Mouse (Mus musculus) hindbrain, embryonic 12.5 days (tissue): ENCODE results near the gene Ccl2. TPM values are rescaled to one million over a fixed set of nuclear protein-coding genes. Genes with fewer than 3 reads are reported as not detected.

Source experiments
- ATAC-seq: fragments of 200-750 bp; cut with Nextera tagmentation; 2 replicates; pipeline ENCODE4 v1.8.0; 2017; ENCODE audit warnings: moderate TSS enrichment; ENCODE audit not compliant: low FRiP score
- H3K27ac ChIP-seq: fragments of 300-500 bp; sonication (generic); 2 replicates; pipeline ENCODE4 v1.5.1; 2016; ENCODE audit warnings: mild to moderate bottlenecking
- H3K27me3 ChIP-seq: fragments of 300-500 bp; sonication (generic); 2 replicates; pipeline ENCODE4 v1.6.1; 2016; ENCODE audit warnings: mild to moderate bottlenecking
- H3K36me3 ChIP-seq: fragments of 300-500 bp; sonication (generic); 2 replicates; pipeline ENCODE4 v1.6.1; 2016; ENCODE audit warnings: mild to moderate bottlenecking
- H3K4me1 ChIP-seq: fragments of 300-500 bp; sonication (generic); 2 replicates; pipeline ENCODE4 v1.6.1; 2016
- H3K4me2 ChIP-seq: fragments of 300-500 bp; sonication (generic); replicated peaks from 2 replicates; pipeline ENCODE4 v1.6.1; 2016; ENCODE audit warnings: mild to moderate bottlenecking
- H3K4me3 ChIP-seq: fragments of 300-500 bp; sonication (generic); 2 replicates; pipeline ENCODE4 v1.5.1; 2016; ENCODE audit warnings: mild to moderate bottlenecking
- H3K9ac ChIP-seq: fragments of 300-500 bp; sonication (generic); 2 replicates; pipeline ENCODE4 v1.6.1; 2016; ENCODE audit warnings: mild to moderate bottlenecking, moderate library complexity
- H3K9me3 ChIP-seq: fragments of 300-500 bp; sonication (generic); replicated peaks from 2 replicates; pipeline ENCODE4 v1.6.1; 2016; ENCODE audit warnings: mild to moderate bottlenecking
- WGBS: fragments of 180-500 bp; shearing (Covaris S2); methylation state at CpG from one replicate; pipeline ENCODE4 v1.1.7; 2016; 5-methylcytosine and 5-hydroxymethylcytosine counted together
- polyA plus RNA-seq: library from polyadenylated mRNA; unstranded; fragments of >200 nt; fragmentation: Nextera tagmentation; extraction: Ambion mirVana; gene quantifications from 2 replicates; pipeline ENCODE4 v1.2.1, GENCODE M21; 2016

Gene Ccl2
- polyA plus RNA-seq, 1 experiment from 2014 or later = 2.0 TPM

GRCm38 (mm10) chr11:82016181-82016780 is 19.1 kb upstream of the Ccl2 start:
- no peak overlapping the region for H3K9ac ChIP-seq
- H3K36me3 ChIP-seq = no peaks in the 10 kb centered on the region

GRCm38 (mm10) chr11:82019389-82019788 is 16.0 kb upstream of the Ccl2 start:
- H3K27ac ChIP-seq = no peak overlapping the region
- no peaks in the 10 kb centered on the region for H3K36me3 ChIP-seq
- H3K4me3 ChIP-seq = no peak overlapping the region
- no peaks in the 10 kb centered on the region for H3K9me3 ChIP-seq
- no peak overlapping the region for H3K4me2 ChIP-seq
- H3K27me3 ChIP-seq = no peaks in the 10 kb centered on the region
- WGBS = 25% methylated on average over 2 of the region's 2 CpGs
- ATAC-seq = no peak
- H3K9ac ChIP-seq = no peak overlapping the region
- H3K4me1 ChIP-seq = no peaks in the 10 kb centered on the region

More at GRCm38 (mm10) chr11:82016181-82016780, 19.1 kb upstream of the Ccl2 start:
- 82% methylated on average over 3 of the region's 3 CpGs for WGBS
- H3K4me2 ChIP-seq = no peak overlapping the region
- H3K9me3 ChIP-seq = no peaks in the 10 kb centered on the region
- no peaks in the 10 kb centered on the region for H3K27me3 ChIP-seq
- no peak overlapping the region for H3K27ac ChIP-seq
- no peak overlapping the region for H3K4me3 ChIP-seq
- H3K4me1 ChIP-seq = no peaks in the 10 kb centered on the region
- no peak for ATAC-seq

DNA sequence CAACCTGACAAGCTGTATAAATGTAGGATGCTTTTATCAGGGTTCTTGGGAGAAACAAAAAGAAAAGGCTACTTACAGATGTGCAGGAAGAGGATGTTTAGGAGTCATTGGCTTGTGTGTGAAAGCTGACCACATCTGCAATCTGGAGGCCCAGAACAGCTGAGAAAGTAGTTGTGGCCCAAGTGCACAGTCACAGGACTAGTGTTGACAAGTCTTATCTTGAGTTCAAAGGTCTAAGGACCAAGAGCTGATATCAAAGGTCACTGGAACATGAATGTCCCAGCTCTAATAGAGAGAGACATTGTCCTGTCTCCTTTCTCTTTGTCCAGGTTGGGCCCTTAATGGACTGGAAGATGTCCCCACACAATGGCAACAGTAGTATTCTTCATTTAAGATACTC is 15.6 kb upstream of the Ccl2 start:
- Histone ChIP-seq H3K4me1 (no peaks in the 10 kb centered on the region), H3K27me3 (no peaks in the 10 kb centered on the region), H3K9ac (no peak overlapping the region), H3K36me3 (no peaks in the 10 kb centered on the region), H3K4me3 (no peak overlapping the region), H3K27ac (no peak overlapping the region), H3K9me3 (no peaks in the 10 kb centered on the region), H3K4me2 (no peak overlapping the region)
- no peak for ATAC-seq

- no peaks in the 10 kb centered on the region for H3K36me3 ChIP-seq
- no peak overlapping the region for H3K4me3 ChIP-seq
- H3K9ac ChIP-seq = no peak overlapping the region
- no peak overlapping the region for H3K27ac ChIP-seq
- no peak overlapping the region for H3K4me2 ChIP-seq
- WGBS = 69% methylated on average over 3 of the region's 3 CpGs
- no peaks in the 10 kb centered on the region for H3K4me1 ChIP-seq
- no peak for ATAC-seq
- no peaks in the 10 kb centered on the region for H3K9me3 ChIP-seq
- H3K27me3 ChIP-seq = no peaks in the 10 kb centered on the region
These were observed 14.0 kb upstream of the Ccl2 start for GRCm38 (mm10) chr11:82021406-82021805.

- H3K4me2 ChIP-seq = no peak overlapping the region
- no peaks in the 10 kb centered on the region for H3K9me3 ChIP-seq
- H3K4me1 ChIP-seq = no peaks in the 10 kb centered on the region
- H3K36me3 ChIP-seq = no peaks in the 10 kb centered on the region
- WGBS = 89% methylated on average over 6 of the region's 6 CpGs
- no peak for ATAC-seq
- H3K9ac ChIP-seq = no peak overlapping the region
- H3K27me3 ChIP-seq = no peaks in the 10 kb centered on the region
- no peak overlapping the region for H3K4me3 ChIP-seq
- no peak overlapping the region for H3K27ac ChIP-seq
These were observed 12.8 kb upstream of the Ccl2 start for GRCm38 (mm10) chr11:82022504-82023056.

- no peaks in the 10 kb centered on the region for H3K36me3 ChIP-seq
- no peak overlapping the region for H3K4me2 ChIP-seq
- H3K4me3 ChIP-seq = no peak overlapping the region
- ATAC-seq = no peak
- H3K9ac ChIP-seq = no peak overlapping the region
- no peaks in the 10 kb centered on the region for H3K27me3 ChIP-seq
- H3K9me3 ChIP-seq = no peaks in the 10 kb centered on the region
- H3K27ac ChIP-seq = no peak overlapping the region
- WGBS = 80% methylated on average over 4 of the region's 4 CpGs
- H3K4me1 ChIP-seq = no peaks in the 10 kb centered on the region
These were observed 11.6 kb upstream of the Ccl2 start for GRCm38 (mm10) chr11:82023769-82024168.

DNA sequence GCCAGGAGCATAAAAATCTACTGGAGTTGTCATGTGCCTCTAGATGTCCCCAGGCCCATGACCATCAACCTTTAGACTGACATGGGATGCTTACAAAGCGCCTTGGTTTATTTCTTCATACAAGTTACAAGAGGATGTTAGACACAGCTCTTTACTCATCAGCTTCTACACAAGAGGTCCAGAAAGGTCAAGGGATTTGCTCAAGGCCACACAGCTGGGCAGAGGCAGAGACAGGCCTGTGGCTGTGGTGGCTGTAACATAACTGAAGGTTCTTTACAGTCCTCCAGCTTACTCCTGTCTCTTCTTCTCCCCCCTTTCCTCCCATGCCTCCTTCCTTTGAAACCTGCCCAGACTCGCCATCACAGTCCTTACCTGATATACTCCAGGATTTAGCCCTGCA is 5.2 kb upstream of the Ccl2 start:
- no peaks in the 10 kb centered on the region for H3K9me3 ChIP-seq
- H3K36me3 ChIP-seq = no peaks in the 10 kb centered on the region
- WGBS = 78% methylated on average over 2 of the region's 2 CpGs
- H3K9ac ChIP-seq = no peak overlapping the region
- H3K27me3 ChIP-seq = no peaks in the 10 kb centered on the region
- no peak overlapping the region for H3K27ac ChIP-seq
- no peak for ATAC-seq
- H3K4me1 ChIP-seq = peaks cover 6% of the 10 kb centered on the region; the same call in 1 of the 2 replicates
- H3K4me2 ChIP-seq = no peak overlapping the region
- no peak overlapping the region for H3K4me3 ChIP-seq

DNA sequence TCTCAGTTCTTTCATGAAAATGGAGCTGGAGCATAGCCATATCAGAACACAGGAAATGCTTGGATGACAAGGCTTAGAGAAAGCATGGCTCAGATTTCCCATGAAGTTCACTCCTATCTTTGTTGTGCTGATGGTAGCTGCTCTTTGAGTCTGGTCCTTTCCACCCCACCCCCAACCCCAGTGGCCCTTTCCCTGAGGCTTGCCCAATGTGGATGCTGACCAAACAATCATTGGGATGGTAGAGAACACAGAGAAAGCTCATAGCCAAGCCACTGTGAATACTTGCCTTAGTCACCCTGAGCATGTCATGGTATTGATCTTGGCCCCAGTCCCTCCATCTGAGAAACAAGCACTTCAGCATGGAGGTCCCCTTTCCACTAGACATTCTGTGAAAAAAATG is 3.2 kb upstream of the Ccl2 start:
- Histone ChIP-seq H3K27me3 (no peaks in the 10 kb centered on the region), H3K4me2 (no peak overlapping the region), H3K27ac (no peak overlapping the region), H3K9me3 (no peaks in the 10 kb centered on the region), H3K4me1 (peaks cover 6% of the 10 kb centered on the region; the same call in 1 of the 2 replicates), H3K4me3 (no peak overlapping the region), H3K36me3 (no peaks in the 10 kb centered on the region), H3K9ac (no peak overlapping the region)
- ATAC-seq = no peak

DNA sequence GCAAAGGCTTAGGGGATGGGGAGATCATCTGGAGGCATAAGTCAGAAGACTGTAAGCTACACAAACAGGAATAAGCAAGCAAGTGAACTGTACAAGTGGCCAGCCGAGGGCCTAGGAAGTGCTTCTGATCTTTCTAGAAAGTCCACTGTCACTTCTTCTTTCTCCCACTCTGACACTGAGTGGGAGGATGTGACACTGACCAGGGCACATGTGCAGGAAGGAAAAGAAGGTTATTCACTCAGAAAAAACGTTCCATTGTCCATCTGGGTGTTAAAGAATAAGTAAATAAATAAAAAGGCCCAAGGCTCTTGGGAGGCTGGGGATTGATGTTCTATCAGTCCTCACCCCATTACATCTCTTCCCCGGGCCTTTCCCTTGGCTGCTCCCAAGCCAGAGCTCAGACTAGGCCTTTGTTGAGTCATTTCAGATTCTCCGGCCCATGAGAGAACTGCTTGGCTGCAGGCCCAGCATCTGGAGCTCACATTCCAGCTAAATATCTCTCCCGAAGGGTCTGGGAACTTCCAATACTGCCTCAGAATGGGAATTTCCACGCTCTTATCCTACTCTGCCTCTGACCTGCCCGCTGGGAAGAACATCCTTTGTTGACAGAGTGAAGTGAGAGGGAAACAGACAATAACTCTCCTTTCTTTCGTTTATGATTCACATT is 2.6 kb upstream of the Ccl2 start:
- WGBS = 31% methylated on average over 8 of the region's 8 CpGs
- H3K4me3 ChIP-seq = no peak overlapping the region
- H3K27ac ChIP-seq = peak overlapping the region; percentile 48
- no peaks in the 10 kb centered on the region for H3K27me3 ChIP-seq
- peaks cover 6% of the 10 kb centered on the region; the same call in 1 of the 2 replicates for H3K4me1 ChIP-seq
- ATAC-seq = no peak
- H3K9me3 ChIP-seq = no peaks in the 10 kb centered on the region
- no peaks in the 10 kb centered on the region for H3K36me3 ChIP-seq
- no peak overlapping the region for H3K4me2 ChIP-seq
- H3K9ac ChIP-seq = no peak overlapping the region

DNA sequence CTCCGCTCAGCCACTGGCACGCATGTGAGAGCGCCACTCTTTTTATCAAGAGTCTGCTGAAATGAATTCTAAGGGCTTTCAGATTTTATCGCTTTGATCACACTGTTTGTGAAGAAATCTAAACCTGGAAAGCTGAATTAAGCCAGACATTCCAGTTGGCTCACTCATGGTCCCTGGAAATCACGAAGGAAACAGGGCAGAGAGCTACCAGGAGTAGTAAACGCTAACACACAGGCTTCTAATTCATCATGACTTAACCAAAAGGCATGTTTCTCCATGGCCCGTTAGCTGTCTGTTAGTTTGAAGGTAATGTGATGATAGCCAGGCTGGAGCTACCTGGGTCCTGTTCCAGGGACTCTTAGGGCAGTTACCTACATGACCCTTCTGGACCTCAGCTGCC is 925 bp upstream of the Ccl2 start:
- WGBS = 94% methylated on average over 7 of the region's 7 CpGs
- H3K27me3 ChIP-seq = no peaks in the 10 kb centered on the region
- peaks cover 6% of the 10 kb centered on the region; the same call in 1 of the 2 replicates for H3K4me1 ChIP-seq
- no peaks in the 10 kb centered on the region for H3K36me3 ChIP-seq
- no peak for ATAC-seq
- no peaks in the 10 kb centered on the region for H3K9me3 ChIP-seq
- no peak overlapping the region for H3K4me3 ChIP-seq
- no peak overlapping the region for H3K4me2 ChIP-seq
- no peak overlapping the region for H3K9ac ChIP-seq
- no peak overlapping the region for H3K27ac ChIP-seq

DNA sequence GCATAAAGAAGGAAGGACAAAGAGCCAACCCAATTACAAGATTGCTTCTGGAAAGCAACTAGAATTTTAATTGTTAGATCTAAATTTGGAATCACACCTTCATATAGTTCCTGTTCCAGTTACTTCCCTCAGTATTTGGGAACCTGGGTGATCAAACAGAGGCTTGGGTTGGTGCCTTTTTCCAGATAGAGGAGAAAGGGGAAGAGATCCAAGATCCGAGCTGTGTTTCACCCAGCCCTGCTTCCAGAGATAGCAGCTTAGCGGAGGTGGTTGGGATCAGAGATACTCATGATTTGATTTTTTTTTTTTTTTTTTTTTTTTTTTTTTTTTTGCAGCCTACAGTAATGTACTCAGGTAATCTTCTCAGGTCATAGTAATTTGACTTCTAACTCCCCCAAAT is 486 bp downstream of the Ccl2 start:
- ATAC-seq = no peak

DNA sequence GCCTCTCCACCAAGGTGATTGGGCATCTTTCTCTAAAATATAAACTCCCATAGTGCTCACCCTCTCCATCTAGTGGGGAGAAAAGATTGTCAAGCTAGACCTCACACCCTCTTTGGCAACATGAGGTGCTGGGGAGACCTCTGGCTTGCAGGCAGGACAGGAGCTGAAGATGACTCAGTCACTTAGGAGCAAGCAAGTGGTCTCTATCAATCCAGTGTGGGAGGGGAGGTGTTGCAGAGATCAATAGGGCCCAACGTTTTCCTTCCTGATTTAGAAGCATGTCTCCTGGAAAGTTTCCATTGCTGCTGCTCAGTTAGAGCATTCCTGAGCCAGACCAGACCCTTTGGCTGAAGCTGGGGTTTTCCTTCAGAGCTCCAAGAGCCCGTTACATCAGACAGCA is 3.2 kb downstream of the Ccl2 start, which contains the start of gene Gm17268:
Gene Gm17268 (minus strand): TSS at position 28 of the 400 bp plus-strand sequence.
- H3K9me3 ChIP-seq = no peaks in the 10 kb centered on the region
- no peaks in the 10 kb centered on the region for H3K36me3 ChIP-seq
- H3K4me1 ChIP-seq = no peaks in the 10 kb centered on the region
- no peak within 1 kb of the TSS for H3K4me3 ChIP-seq
- ATAC-seq = no peak
- no peak within 1 kb of the TSS for H3K9ac ChIP-seq
- no peak within 1 kb of the TSS for H3K27ac ChIP-seq
- H3K27me3 ChIP-seq = no peaks in the 10 kb centered on the region
- WGBS = 59% methylated on average over 2 of the region's 2 CpGs
- H3K4me2 ChIP-seq = no peak within 1 kb of the TSS

More for the DNA sequence above, 486 bp downstream of the Ccl2 start:
- Histone ChIP-seq H3K4me2 (no peak overlapping the region), H3K36me3 (no peaks in the 10 kb centered on the region), H3K9ac (no peak overlapping the region), H3K9me3 (no peaks in the 10 kb centered on the region), H3K4me1 (peaks cover 6% of the 10 kb centered on the region; the same call in 1 of the 2 replicates), H3K4me3 (no peak overlapping the region), H3K27ac (no peak overlapping the region), H3K27me3 (no peaks in the 10 kb centered on the region)
- 88% methylated on average over 2 of the region's 2 CpGs for WGBS
